Mouse (Mus musculus) hindbrain, embryonic 12.5 days (tissue): ENCODE results near the gene Acvr1b. TPM values are rescaled to one million over a fixed set of nuclear protein-coding genes. Genes with fewer than 3 reads are reported as not detected.

ENCODE experiments used
- ATAC-seq: fragments of 200-750 bp; cut with Nextera tagmentation; 2 replicates; pipeline ENCODE4 v1.8.0; 2017; ENCODE audit warnings: moderate TSS enrichment; ENCODE audit not compliant: low FRiP score
- H3K27ac ChIP-seq: fragments of 300-500 bp; sonication (generic); 2 replicates; pipeline ENCODE4 v1.5.1; 2016; ENCODE audit warnings: mild to moderate bottlenecking
- H3K27me3 ChIP-seq: fragments of 300-500 bp; sonication (generic); 2 replicates; pipeline ENCODE4 v1.6.1; 2016; ENCODE audit warnings: mild to moderate bottlenecking
- H3K36me3 ChIP-seq: fragments of 300-500 bp; sonication (generic); 2 replicates; pipeline ENCODE4 v1.6.1; 2016; ENCODE audit warnings: mild to moderate bottlenecking
- H3K4me1 ChIP-seq: fragments of 300-500 bp; sonication (generic); 2 replicates; pipeline ENCODE4 v1.6.1; 2016
- H3K4me2 ChIP-seq: fragments of 300-500 bp; sonication (generic); replicated peaks from 2 replicates; pipeline ENCODE4 v1.6.1; 2016; ENCODE audit warnings: mild to moderate bottlenecking
- H3K4me3 ChIP-seq: fragments of 300-500 bp; sonication (generic); 2 replicates; pipeline ENCODE4 v1.5.1; 2016; ENCODE audit warnings: mild to moderate bottlenecking
- H3K9ac ChIP-seq: fragments of 300-500 bp; sonication (generic); 2 replicates; pipeline ENCODE4 v1.6.1; 2016; ENCODE audit warnings: mild to moderate bottlenecking, moderate library complexity
- H3K9me3 ChIP-seq: fragments of 300-500 bp; sonication (generic); replicated peaks from 2 replicates; pipeline ENCODE4 v1.6.1; 2016; ENCODE audit warnings: mild to moderate bottlenecking
- WGBS: fragments of 180-500 bp; shearing (Covaris S2); methylation state at CpG from one replicate; pipeline ENCODE4 v1.1.7; 2016; 5-methylcytosine and 5-hydroxymethylcytosine counted together
- polyA plus RNA-seq: library from polyadenylated mRNA; unstranded; fragments of >200 nt; fragmentation: Nextera tagmentation; extraction: Ambion mirVana; gene quantifications from 2 replicates; pipeline ENCODE4 v1.2.1, GENCODE M21; 2016

The Acvr1b gene
- polyA plus RNA-seq, 1 experiment from 2014 or later, result 15.5 TPM

GRCm38 (mm10) chr15:101228866-101229590 is 55.2 kb downstream of the Acvr1b start:
- H3K9ac ChIP-seq, result no peak overlapping the region
- no peak overlapping the region for H3K27ac ChIP-seq
- H3K4me1 ChIP-seq, result peaks cover 24% of the 10 kb centered on the region
- WGBS, result 87% methylated on average over 21 of the region's 21 CpGs
- H3K36me3 ChIP-seq, result peaks cover 29% of the 10 kb centered on the region
- no peaks in the 10 kb centered on the region for H3K9me3 ChIP-seq
- no peak overlapping the region for H3K4me3 ChIP-seq
- ATAC-seq, result no peak
- H3K4me2 ChIP-seq, result no peak overlapping the region; the same call in 1 of the 2 replicates
- H3K27me3 ChIP-seq, result peaks cover 17% of the 10 kb centered on the region

GRCm38 (mm10) chr15:101230503-101230902 is 56.6 kb downstream of the Acvr1b start:
- Histone ChIP-seq H3K27me3 (peaks cover 12% of the 10 kb centered on the region), H3K4me2 (no peak overlapping the region), H3K36me3 (peaks cover 29% of the 10 kb centered on the region), H3K9me3 (no peaks in the 10 kb centered on the region), H3K4me1 (peaks cover 19% of the 10 kb centered on the region), H3K4me3 (no peak overlapping the region), H3K27ac (no peak overlapping the region), H3K9ac (no peak overlapping the region)
- 95% methylated on average over 19 of the region's 19 CpGs for WGBS
- ATAC-seq, result no peak

- no peak overlapping the region for H3K27ac ChIP-seq
- H3K9ac ChIP-seq, result peak overlapping the region; percentile 38; the same call in 1 of the 2 replicates
- H3K4me3 ChIP-seq, result peak overlapping the region; percentile 20
These were observed 57.3 kb downstream of the Acvr1b start for GRCm38 (mm10) chr15:101230995-101231647.

DNA sequence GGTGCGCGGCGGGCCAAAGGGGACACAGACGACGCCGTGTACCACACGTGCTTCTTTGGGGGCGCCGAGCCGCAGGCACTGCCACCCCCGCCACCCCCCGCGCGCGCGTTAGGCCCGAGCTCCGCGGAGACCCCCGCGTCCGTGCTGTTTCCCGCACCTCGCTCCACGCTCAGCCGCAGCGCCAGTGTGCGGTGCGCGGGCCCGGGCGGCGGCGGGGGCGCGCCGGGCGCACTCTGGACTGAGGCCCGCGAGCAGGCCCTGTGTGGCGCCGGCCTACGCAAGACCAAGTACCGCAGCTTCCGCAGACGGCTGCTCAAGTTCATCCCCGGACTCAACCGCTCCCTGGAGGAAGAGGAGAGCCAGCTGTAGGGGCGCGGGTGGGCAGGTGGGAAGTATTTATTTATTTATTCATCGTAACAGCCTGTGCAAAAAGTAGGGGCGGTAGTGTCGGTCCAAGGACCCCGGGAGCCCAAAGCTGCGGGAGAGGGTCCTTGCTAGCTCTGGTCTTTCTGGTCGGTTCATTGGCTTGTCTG is 57.8 kb downstream of the Acvr1b start:
- 52% methylated on average over 56 of the region's 56 CpGs for WGBS
- Histone ChIP-seq H3K4me2 (peak overlapping the region; percentile 46), H3K27me3 (peaks cover 12% of the 10 kb centered on the region), H3K27ac (no peak overlapping the region), H3K9me3 (no peaks in the 10 kb centered on the region), H3K4me3 (peak overlapping the region; percentile 20), H3K9ac (peak overlapping the region; percentile 38; the same call in 1 of the 2 replicates), H3K36me3 (peaks cover 29% of the 10 kb centered on the region), H3K4me1 (peaks cover 23% of the 10 kb centered on the region)
- no peak for ATAC-seq

More at GRCm38 (mm10) chr15:101230995-101231647, 57.3 kb downstream of the Acvr1b start:
- Histone ChIP-seq H3K4me2 (peak overlapping the region; percentile 46), H3K9me3 (no peaks in the 10 kb centered on the region), H3K4me1 (peaks cover 22% of the 10 kb centered on the region), H3K27me3 (peaks cover 12% of the 10 kb centered on the region), H3K36me3 (peaks cover 29% of the 10 kb centered on the region)
- ATAC-seq, result no peak
- 72% methylated on average over 23 of the region's 23 CpGs for WGBS

DNA sequence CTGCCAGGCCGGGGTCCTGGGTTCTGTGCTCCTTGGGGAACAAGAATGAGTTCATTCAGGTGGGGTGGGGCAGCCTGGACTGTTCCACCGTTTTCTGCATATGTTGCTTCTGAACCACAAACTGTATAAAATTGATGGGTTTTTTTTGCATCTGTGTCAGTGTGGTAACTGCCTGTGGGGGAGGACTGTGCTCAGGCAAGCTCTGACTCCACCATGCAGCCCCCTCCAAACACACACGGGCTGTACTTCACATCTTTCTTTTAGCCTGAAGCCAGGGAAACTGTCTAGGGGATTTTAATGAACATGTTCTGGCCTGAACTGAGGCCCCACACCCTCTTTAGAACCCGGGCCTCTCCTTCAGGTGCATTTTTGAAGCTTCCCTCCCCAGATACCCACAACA is 58.7 kb downstream of the Acvr1b start:
- WGBS, result 79% methylated on average over 4 of the region's 4 CpGs
- H3K27ac ChIP-seq, result no peak overlapping the region
- no peaks in the 10 kb centered on the region for H3K9me3 ChIP-seq
- H3K36me3 ChIP-seq, result peaks cover 29% of the 10 kb centered on the region
- ATAC-seq, result no peak
- peaks cover 12% of the 10 kb centered on the region for H3K27me3 ChIP-seq
- peaks cover 26% of the 10 kb centered on the region for H3K4me1 ChIP-seq
- H3K4me2 ChIP-seq, result no peak overlapping the region
- H3K9ac ChIP-seq, result no peak overlapping the region
- no peak overlapping the region for H3K4me3 ChIP-seq

DNA sequence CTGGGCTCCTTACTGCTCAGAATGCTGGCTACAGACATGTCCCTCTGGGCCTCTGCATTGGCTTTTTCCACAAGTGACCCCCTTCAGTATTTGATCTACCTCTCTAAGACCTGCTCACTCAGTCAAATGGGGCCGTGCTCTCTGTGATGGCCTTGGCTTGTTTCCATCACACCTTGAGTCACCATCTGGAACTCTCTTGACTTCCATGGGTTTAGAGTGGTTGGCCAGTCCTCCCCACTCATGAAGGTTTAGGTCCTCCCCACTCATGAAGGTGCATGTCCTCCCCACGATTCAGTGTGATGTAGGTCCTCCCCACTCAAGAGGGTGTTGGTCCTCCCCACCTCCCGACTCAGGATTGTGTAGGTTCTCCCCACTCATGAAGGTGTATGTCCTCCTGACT is 59.3 kb downstream of the Acvr1b start:
- Histone ChIP-seq H3K4me1 (peaks cover 20% of the 10 kb centered on the region), H3K27ac (no peak overlapping the region), H3K9ac (no peak overlapping the region), H3K36me3 (peaks cover 29% of the 10 kb centered on the region), H3K4me2 (no peak overlapping the region), H3K27me3 (peaks cover 12% of the 10 kb centered on the region), H3K9me3 (no peaks in the 10 kb centered on the region), H3K4me3 (no peak overlapping the region)
- WGBS, result 78% methylated on average over 3 of the region's 3 CpGs
- no peak for ATAC-seq

- no peak for ATAC-seq
- H3K36me3 ChIP-seq, result peaks cover 28% of the 10 kb centered on the region
- H3K4me1 ChIP-seq, result peaks cover 21% of the 10 kb centered on the region
- no peaks in the 10 kb centered on the region for H3K9me3 ChIP-seq
- H3K9ac ChIP-seq, result no peak overlapping the region
- no peak overlapping the region for H3K27ac ChIP-seq
- peaks cover 12% of the 10 kb centered on the region for H3K27me3 ChIP-seq
- no peak overlapping the region for H3K4me3 ChIP-seq
- 21% methylated on average over 11 of the region's 11 CpGs for WGBS
- no peak overlapping the region for H3K4me2 ChIP-seq
These were observed 59.9 kb downstream of the Acvr1b start for GRCm38 (mm10) chr15:101233641-101234275.

- 71% methylated on average over 10 of the region's 10 CpGs for WGBS
These were observed 60.9 kb downstream of the Acvr1b start for GRCm38 (mm10) chr15:101234611-101235341.

DNA sequence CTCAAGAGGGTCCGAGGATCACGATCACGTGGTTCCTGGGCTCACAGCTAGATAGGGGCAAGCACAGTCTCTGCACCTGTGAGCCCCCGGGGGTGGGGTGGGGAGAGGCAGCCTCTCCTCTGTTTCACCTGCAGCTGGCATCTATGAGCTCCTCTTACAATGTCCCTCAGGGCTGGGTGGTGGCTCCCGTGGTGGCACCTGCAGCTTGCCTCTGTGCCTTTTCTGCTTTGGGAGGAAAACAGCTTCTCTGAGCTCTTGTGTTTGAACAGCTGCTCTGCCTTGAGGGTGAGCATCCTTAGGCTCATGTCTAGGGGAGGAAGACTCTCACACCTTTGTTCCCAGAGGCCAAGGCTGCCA is 61.5 kb downstream of the Acvr1b start:
- H3K9ac ChIP-seq, result no peak overlapping the region
- H3K4me3 ChIP-seq, result no peak overlapping the region
- peaks cover 12% of the 10 kb centered on the region for H3K27me3 ChIP-seq
- 40% methylated on average over 5 of the region's 5 CpGs for WGBS
- no peak for ATAC-seq
- H3K4me2 ChIP-seq, result no peak overlapping the region
- H3K36me3 ChIP-seq, result peaks cover 15% of the 10 kb centered on the region; the same call in 1 of the 2 replicates
- peak overlapping the region; percentile 7; the same call in 1 of the 2 replicates for H3K27ac ChIP-seq
- no peaks in the 10 kb centered on the region for H3K9me3 ChIP-seq
- H3K4me1 ChIP-seq, result peaks cover 26% of the 10 kb centered on the region

More at GRCm38 (mm10) chr15:101234611-101235341, 60.9 kb downstream of the Acvr1b start:
- Histone ChIP-seq H3K4me2 (no peak overlapping the region), H3K27me3 (peaks cover 12% of the 10 kb centered on the region), H3K9ac (no peak overlapping the region), H3K4me3 (no peak overlapping the region), H3K36me3 (peaks cover 20% of the 10 kb centered on the region; the same call in 1 of the 2 replicates), H3K4me1 (peaks cover 26% of the 10 kb centered on the region), H3K9me3 (no peaks in the 10 kb centered on the region), H3K27ac (peak overlapping the region; percentile 7; the same call in 1 of the 2 replicates)
- ATAC-seq, result no peak

DNA sequence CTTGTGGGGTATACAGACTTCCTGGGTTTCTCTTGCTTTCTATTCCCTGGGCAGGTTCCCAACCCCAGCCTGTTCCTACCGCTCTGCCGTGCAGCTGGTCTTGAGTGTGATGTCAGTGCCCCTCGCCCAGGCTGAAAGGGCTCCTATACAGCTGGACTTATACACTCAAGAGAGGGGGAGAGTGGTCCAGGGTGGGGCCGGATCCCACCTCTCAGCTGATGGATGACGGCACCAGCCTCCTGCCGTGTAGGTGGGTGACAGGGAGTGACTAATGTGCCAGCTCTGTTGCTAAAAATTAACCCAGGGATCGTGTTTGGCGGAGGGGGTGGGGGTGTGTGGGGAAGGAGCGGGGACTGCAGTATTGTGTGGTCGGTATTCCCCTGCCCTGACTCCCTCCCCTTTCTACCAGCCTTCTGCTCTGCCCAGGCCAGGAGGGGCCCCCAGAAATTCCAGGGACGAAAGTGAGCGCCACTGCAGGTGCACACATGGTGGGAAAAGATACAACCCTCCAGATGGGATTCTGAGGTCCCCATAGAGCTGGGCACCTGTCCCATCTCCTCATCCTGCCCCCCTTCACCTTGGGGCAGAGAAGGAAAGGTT is 62.0 kb downstream of the Acvr1b start:
- no peak for ATAC-seq
- 0 out of 2 replicates have a peak overlapping the region, but pooled peaks have one; percentile 7 for H3K27ac ChIP-seq
- H3K9ac ChIP-seq, result no peak overlapping the region; the same call in 1 of the 2 replicates
- H3K4me2 ChIP-seq, result no peak overlapping the region
- H3K9me3 ChIP-seq, result no peaks in the 10 kb centered on the region
- peaks cover 27% of the 10 kb centered on the region for H3K4me1 ChIP-seq
- peaks cover 12% of the 10 kb centered on the region for H3K27me3 ChIP-seq
- H3K4me3 ChIP-seq, result no peak overlapping the region
- 32% methylated on average over 12 of the region's 12 CpGs for WGBS
- H3K36me3 ChIP-seq, result peaks cover 10% of the 10 kb centered on the region; the same call in 1 of the 2 replicates

- H3K27ac ChIP-seq, result no peak overlapping the region
- H3K9ac ChIP-seq, result no peak overlapping the region
- H3K4me1 ChIP-seq, result peaks cover 25% of the 10 kb centered on the region
- H3K36me3 ChIP-seq, result no peaks in the 10 kb centered on the region
- H3K27me3 ChIP-seq, result peaks cover 13% of the 10 kb centered on the region
- no peak overlapping the region for H3K4me2 ChIP-seq
- H3K9me3 ChIP-seq, result no peaks in the 10 kb centered on the region
- ATAC-seq, result no peak
- 7% methylated on average over 3 of the region's 3 CpGs for WGBS
- H3K4me3 ChIP-seq, result no peak overlapping the region
These were observed 63.0 kb downstream of the Acvr1b start for GRCm38 (mm10) chr15:101236878-101237277.
